In genomic region chr2:166147930-166148651, GRCm38 (mm10) we compare ENCODE assay signal across 17 mouse cellular contexts. TPM values are rescaled to one million over a fixed set of nuclear protein-coding genes. Genes with fewer than 3 reads are reported as not detected.
A peak's percentile ranks its signal among the peaks of the same experiment; 100 is the strongest.
DNase-seq lines count a peak whose midpoint lies in the region; ATAC-seq and TF ChIP-seq lines count a peak whose summit lies in the region.
"Had no signal": no experiment of that assay in that cellular context is flagged by ENCODE, and none has a peak within 500 bp of the region (broad histone marks: within the 10 kb centered on the region; RNA-seq: fewer than 3 reads in every experiment).

No protein-coding gene starts in this region.

- peaks cover 85 to 95% of the 10 kb centered on the region in 2 experiments for H3K4me1 ChIP-seq in heart, embryonic 14.5 days (ENCODE audit: control insufficient read depth in 2 of 2, insufficient read depth in 2 of 2, low read length in 2 of 2)
- peaks cover 95% of the 10 kb centered on the region for H3K4me1 ChIP-seq in neural tube, embryonic 13.5 days (replicated peaks)
- peaks cover 72% of the 10 kb centered on the region for H3K4me1 ChIP-seq in embryonic facial prominence, embryonic 14.5 days (ENCODE audit: control insufficient read depth, insufficient read depth, low read length)
- peaks cover 96% of the 10 kb centered on the region for H3K4me1 ChIP-seq in limb, embryonic 14.5 days (ENCODE audit: control insufficient read depth, insufficient read depth, low read length)

- peaks cover 11% of the 10 kb centered on the region; the same call in 1 of the 2 replicates for H3K36me3 ChIP-seq in heart, embryonic 14.5 days (ENCODE audit: control insufficient read depth, insufficient read depth, low read length)
- H3K36me3 ChIP-seq in neural tube, embryonic 13.5 days = no peaks in the 10 kb centered on the region
- no peaks in the 10 kb centered on the region for H3K36me3 ChIP-seq in embryonic facial prominence, embryonic 14.5 days (ENCODE audit: control insufficient read depth, insufficient read depth, low read length)
- H3K36me3 ChIP-seq in limb, embryonic 14.5 days (ENCODE audit: control insufficient read depth, insufficient read depth, low read length) = peaks cover 6% of the 10 kb centered on the region; the same call in 1 of the 2 replicates
- H3K36me3 ChIP-seq: neural tube, embryonic 15.5 days had no signal

- DNase-seq in heart, postnatal 14 days = no peak
- DNase-seq in neural tube, embryonic 10.5 days (ENCODE audit: extremely low spot score, low spot score) = no peak
- DNase-seq in embryonic facial prominence, embryonic 14.5 days (ENCODE audit: low spot score) = no peak
- no peak for DNase-seq in limb, embryonic 14.5 days (ENCODE audit: low spot score)
- no peak for DNase-seq in layer of hippocampus, adult 18-20 months (ENCODE audit: low spot score in 2 of 2)
- DNase-seq in layer of hippocampus, postnatal 25 days (ENCODE audit: extremely low spot score in 1 of 2, low spot score in 1 of 2) = no peak
- DNase-seq: cerebellum, adult 8-10 months; gastrocnemius, postnatal 10 days; kidney, postnatal 25 days had no signal

- intact Hi-C loops in heart, postnatal 14 days (cut with DNase I) = no loop called here

- H3K27ac ChIP-seq in heart, embryonic 14.5 days (replicated peaks in 1 of 2; ENCODE audit: control insufficient read depth in 1 of 2, insufficient read depth in 1 of 2, low read depth in 2 of 2, low read length in 2 of 2) = peak overlapping the region in 1 of 2 experiments; percentile 53; a peak in 2 of 4 replicates
- H3K27ac ChIP-seq in neural tube, embryonic 13.5 days (replicated peaks) = 0 out of 2 replicates have a peak overlapping the region, but pooled peaks have one; percentile 18
- peak overlapping the region; percentile 66 for H3K27ac ChIP-seq in embryonic facial prominence, embryonic 14.5 days (replicated peaks; ENCODE audit: low read depth, low read length)
- peak overlapping the region; percentile 82 for H3K27ac ChIP-seq in limb, embryonic 14.5 days (replicated peaks; ENCODE audit: low read depth, low read length)
- H3K27ac ChIP-seq: liver, embryonic 14.5 days; macrophage; neural tube, embryonic 15.5 days had no signal

- no peaks in the 10 kb centered on the region for H3K27me3 ChIP-seq in heart, embryonic 14.5 days (ENCODE audit: control insufficient read depth, insufficient read depth, low read length)
- H3K27me3 ChIP-seq in neural tube, embryonic 13.5 days = peaks cover 35% of the 10 kb centered on the region
- H3K27me3 ChIP-seq in embryonic facial prominence, embryonic 14.5 days (replicated peaks; ENCODE audit: control insufficient read depth, insufficient read depth, low read length) = no peaks in the 10 kb centered on the region
- H3K27me3 ChIP-seq in limb, embryonic 14.5 days (ENCODE audit: control insufficient read depth, insufficient read depth, low read length) = no peaks in the 10 kb centered on the region

- no peak overlapping the region for H3K4me3 ChIP-seq in heart, embryonic 14.5 days (ENCODE audit: control insufficient read depth in 1 of 2, insufficient read depth in 1 of 2, low read depth in 1 of 2, low read length in 2 of 2)
- H3K4me3 ChIP-seq in neural tube, embryonic 13.5 days = no peak overlapping the region
- no peak overlapping the region for H3K4me3 ChIP-seq in embryonic facial prominence, embryonic 14.5 days (ENCODE audit: low read depth, low read length)
- no peak overlapping the region for H3K4me3 ChIP-seq in limb, embryonic 14.5 days (replicated peaks; ENCODE audit: low read length)
- H3K4me3 ChIP-seq: neural tube, embryonic 15.5 days had no signal

- TF ChIP-seq POLR2A in limb, embryonic 14.5 days (IDR thresholded peaks at IDR 0.05; ENCODE audit: borderline replicate concordance, extremely low read depth, insufficient read depth, insufficient read length) = no peak

- 0 out of 2 replicates have a peak overlapping the region, but pooled peaks have one; percentile 9 for H3K9ac ChIP-seq in heart, embryonic 14.5 days (ENCODE audit: low read length)
- no peak overlapping the region for H3K9ac ChIP-seq in neural tube, embryonic 13.5 days
- H3K9ac ChIP-seq in embryonic facial prominence, embryonic 14.5 days (ENCODE audit: low read depth, low read length) = no peak overlapping the region; the same call in 1 of the 2 replicates
- H3K9ac ChIP-seq in limb, embryonic 14.5 days (ENCODE audit: low read depth, low read length, severe bottlenecking) = no peak overlapping the region
- H3K9ac ChIP-seq: liver, embryonic 14.5 days; neural tube, embryonic 15.5 days had no signal

- 72% methylated on average over 10 of the region's 10 CpGs for WGBS in heart, embryonic 14.5 days
- WGBS in neural tube, embryonic 13.5 days = 85% methylated on average over 10 of the region's 10 CpGs
- WGBS in embryonic facial prominence, embryonic 14.5 days = 59% methylated on average over 10 of the region's 10 CpGs
- 66% methylated on average over 10 of the region's 10 CpGs for WGBS in limb, embryonic 14.5 days

- H3K4me2 ChIP-seq in heart, embryonic 14.5 days (ENCODE audit: low read length) = no peak overlapping the region
- H3K4me2 ChIP-seq in neural tube, embryonic 13.5 days = no peak overlapping the region
- H3K4me2 ChIP-seq in embryonic facial prominence, embryonic 14.5 days (ENCODE audit: low read depth, low read length) = no peak overlapping the region
- peak overlapping the region; percentile 14; the same call in 1 of the 2 replicates for H3K4me2 ChIP-seq in limb, embryonic 14.5 days (replicated peaks; ENCODE audit: low read depth, low read length, severe bottlenecking)
- H3K4me2 ChIP-seq: neural tube, embryonic 15.5 days had no signal

- ATAC-seq in heart, embryonic 14.5 days (ENCODE audit: insufficient number of reproducible peaks, insufficient read depth, low FRiP score, low read depth) = no peak
- ATAC-seq in neural tube, embryonic 13.5 days (ENCODE audit: low read depth) = no peak
- ATAC-seq in embryonic facial prominence, embryonic 14.5 days (ENCODE audit: low read depth) = no peak
- no peak for ATAC-seq in limb, embryonic 14.5 days (ENCODE audit: low FRiP score, low read depth)
- ATAC-seq: activated CD4-positive, CD25-positive, alpha-beta regulatory T cell, adult 4 months; forebrain, embryonic 14.5 days; hindbrain, embryonic 16.5 days had no signal

- no peaks in the 10 kb centered on the region for H3K9me3 ChIP-seq in heart, embryonic 14.5 days (ENCODE audit: control insufficient read depth, low read length)
- H3K9me3 ChIP-seq in neural tube, embryonic 13.5 days = no peaks in the 10 kb centered on the region
- no peaks in the 10 kb centered on the region for H3K9me3 ChIP-seq in embryonic facial prominence, embryonic 14.5 days (ENCODE audit: control insufficient read depth, low read length)
- no peaks in the 10 kb centered on the region for H3K9me3 ChIP-seq in limb, embryonic 14.5 days (ENCODE audit: control insufficient read depth, low read length)
- H3K9me3 ChIP-seq: neural tube, embryonic 15.5 days had no signal

RNA-seq across cellular contexts. Expression of gene Sulf2, which starts 7.4 kb away (rescaled TPM):
- 106 and 115 TPM in 2 replicates for polyA plus RNA-seq in heart, embryonic 14.5 days (2014; fragmentation: Nextera tagmentation; extraction: Ambion mirVana)
- total RNA-seq in heart, postnatal 14 days (2021) = 10 to 100 TPM; 59.3 to 60.7 TPM
- 116 and 122 TPM in 2 replicates for polyA plus RNA-seq in neural tube, embryonic 13.5 days (2015; fragmentation: Nextera tagmentation; extraction: Ambion mirVana)
- polyA plus RNA-seq in embryonic facial prominence, embryonic 14.5 days (2014; fragmentation: Nextera tagmentation; extraction: Ambion mirVana) = 139 and 160 TPM in 2 replicates
- 294 and 361 TPM in 2 replicates for polyA plus RNA-seq in limb, embryonic 14.5 days (2012; rRNA removed)
- 200 and 235 TPM in 2 replicates for polyA plus RNA-seq in limb, embryonic 14.5 days (2014; fragmentation: Nextera tagmentation; extraction: Ambion mirVana)
- total RNA-seq in layer of hippocampus, adult 18-20 months (2021) = 100 to 1,000 TPM in 1 of 2 experiments, 10 to 100 TPM in 1; 98.6 to 111 TPM
- 100 to 1,000 TPM; 127 to 137 TPM for total RNA-seq in layer of hippocampus, postnatal 25 days (2021)
